Mouse (Mus musculus): Measurements from ENCODE around the gene Smim12. TPM values are rescaled to one million over a fixed set of nuclear protein-coding genes. Genes with fewer than 3 reads are reported as not detected.

Gene Smim12
- total RNA-seq, 4 experiments from 2014 or later, result 55.6 to 65.7 (median 60.7) TPM

GRCm38 (mm10) chr4:127235742-127236487 is 7.7 kb upstream of the Smim12 start:
- peak; percentile 84 for DNase-seq (ENCODE audit: low spot score)

- DNase-seq (ENCODE audit: low spot score), result no peak
Measured at GRCm38 (mm10) chr4:127236631-127237030, 7.0 kb upstream of the Smim12 start.

GRCm38 (mm10) chr4:127237271-127237670 is 6.3 kb upstream of the Smim12 start:
- DNase-seq (ENCODE audit: low spot score), result no peak

- no peak for DNase-seq (ENCODE audit: low spot score)
Measured at GRCm38 (mm10) chr4:127242696-127243095, 888 bp upstream of the Smim12 start.

- no peak for DNase-seq (ENCODE audit: low spot score)
Measured at GRCm38 (mm10) chr4:127243953-127244352, 369 bp downstream of the Smim12 start.

GRCm38 (mm10) chr4:127249701-127250349 is 6.2 kb downstream of the Smim12 start:
- DNase-seq (ENCODE audit: low spot score), result peak; percentile 97

- DNase-seq (ENCODE audit: low spot score), result peak; percentile 79
Measured at GRCm38 (mm10) chr4:127251963-127252585, 8.5 kb downstream of the Smim12 start.

- DNase-seq (ENCODE audit: low spot score), result peak; percentile 57
Measured at GRCm38 (mm10) chr4:127256739-127257138, 13.2 kb downstream of the Smim12 start.

- peak; percentile 41 for DNase-seq (ENCODE audit: low spot score)
Measured at GRCm38 (mm10) chr4:127258186-127258897, 14.8 kb downstream of the Smim12 start.

GRCm38 (mm10) chr4:127261601-127262000 is 18.0 kb downstream of the Smim12 start:
- DNase-seq (ENCODE audit: low spot score), result no peak

GRCm38 (mm10) chr4:127263438-127264182 is 20.0 kb downstream of the Smim12 start:
- DNase-seq (ENCODE audit: low spot score), result peak; percentile 40

GRCm38 (mm10) chr4:127264183-127264554 is 20.6 kb downstream of the Smim12 start:
- DNase-seq (ENCODE audit: low spot score), result no peak

- peak; percentile 72 for DNase-seq (ENCODE audit: low spot score)
Measured at GRCm38 (mm10) chr4:127278451-127279001, 34.9 kb downstream of the Smim12 start.

- no peak for DNase-seq (ENCODE audit: low spot score)
Measured at GRCm38 (mm10) chr4:127279241-127279640, 35.7 kb downstream of the Smim12 start.

GRCm38 (mm10) chr4:127286907-127287306 is 43.3 kb downstream of the Smim12 start:
- DNase-seq (ENCODE audit: low spot score), result no peak

GRCm38 (mm10) chr4:127289039-127289548 is 45.5 kb downstream of the Smim12 start:
- peak; percentile 62 for DNase-seq (ENCODE audit: low spot score)

- DNase-seq (ENCODE audit: low spot score), result no peak
Measured at GRCm38 (mm10) chr4:127292631-127293030, 49.0 kb downstream of the Smim12 start.

All from heart, adult 8-10 months (tissue).